ENCODE assay signal across 38 mouse cellular contexts in genomic region chr8:12613201-12613600, GRCm38 (mm10). TPM values are rescaled to one million over a fixed set of nuclear protein-coding genes. Genes with fewer than 3 reads are reported as not detected.
"Had no signal": no experiment of that assay in that cellular context is flagged by ENCODE, and none has a peak within 500 bp of the region (broad histone marks: within the 10 kb centered on the region; RNA-seq: fewer than 3 reads in every experiment).

No protein-coding gene starts in this region.

- H3K9ac ChIP-seq: heart, embryonic 13.5 days; heart, embryonic 15.5 days; hindbrain, embryonic 13.5 days; hindbrain, embryonic 15.5 days; limb, embryonic 13.5 days; limb, embryonic 15.5 days; liver, embryonic 12.5 days; liver, embryonic 14.5 days had no signal

- H3K4me3 ChIP-seq: heart, adult 2 months; heart, embryonic 13.5 days; heart, embryonic 15.5 days; hindbrain, embryonic 13.5 days; hindbrain, embryonic 15.5 days; layer of hippocampus, adult 2 months; left cerebral cortex, adult 2 months; limb, embryonic 13.5 days; limb, embryonic 15.5 days; liver, embryonic 12.5 days had no signal

- H3K4me2 ChIP-seq: heart, embryonic 11.5 days; heart, embryonic 13.5 days; heart, embryonic 15.5 days; hindbrain, embryonic 13.5 days; hindbrain, embryonic 15.5 days; limb, embryonic 13.5 days; limb, embryonic 15.5 days; liver, embryonic 12.5 days had no signal

- DNase-seq: gastrocnemius, postnatal 14 days; gastrocnemius, postnatal 36 days; heart, adult 11 months; heart, adult 2 months; heart, postnatal 14 days; heart, postnatal 36 days; kidney, adult 18-20 months; kidney, adult 8-10 months; kidney, postnatal 10 days; kidney, postnatal 25 days; kidney, postnatal 4 days; left cerebral cortex, postnatal 4 days had no signal

- H3K9me3 ChIP-seq: heart, embryonic 13.5 days; heart, embryonic 15.5 days; hindbrain, embryonic 13.5 days; hindbrain, embryonic 15.5 days; limb, embryonic 13.5 days; limb, embryonic 15.5 days; liver, embryonic 12.5 days had no signal

- ATAC-seq: hindbrain, postnatal 0 days; intestine, embryonic 16.5 days; liver, embryonic 12.5 days had no signal

- H3K4me1 ChIP-seq: heart, embryonic 15.5 days; limb, embryonic 13.5 days; liver, embryonic 12.5 days had no signal

- H3K27ac ChIP-seq: heart, adult 2 months; heart, embryonic 13.5 days; heart, embryonic 15.5 days; hindbrain, embryonic 13.5 days; hindbrain, embryonic 15.5 days; hindbrain, postnatal 0 days; layer of hippocampus, adult 2 months; left cerebral cortex, adult 2 months; limb, embryonic 13.5 days; limb, embryonic 15.5 days; liver, embryonic 12.5 days; liver, embryonic 14.5 days had no signal

- H3K27me3 ChIP-seq: heart, embryonic 13.5 days; heart, embryonic 15.5 days; hindbrain, embryonic 13.5 days; hindbrain, embryonic 15.5 days; limb, embryonic 13.5 days; limb, embryonic 15.5 days; liver, embryonic 12.5 days had no signal

RNA-seq across cellular contexts. Expression of gene Spaca7, which starts 40.4 kb away (rescaled TPM):
- total RNA-seq: gastrocnemius, adult 18-20 months; gastrocnemius, adult 8-10 months; gastrocnemius, postnatal 14 days; gastrocnemius, postnatal 36 days; heart, adult 2 months; heart, postnatal 14 days; heart, postnatal 36 days; hematopoietic stem cell, adult 5-6 weeks; hindbrain, postnatal 0 days; layer of hippocampus, adult 2 months; layer of hippocampus, postnatal 10 days; layer of hippocampus, postnatal 25 days; left cerebral cortex, adult 2 months; left cerebral cortex, postnatal 10 days; left cerebral cortex, postnatal 25 days; left cerebral cortex, postnatal 4 days; liver, adult 2 months had no signal
- polyA plus RNA-seq: gonadal fat pad, adult 2 months; heart, adult 2 months; heart, embryonic 11.5 days; heart, embryonic 13.5 days; heart, embryonic 15.5 days; heart, postnatal 0 days; hindbrain, embryonic 11.5 days; hindbrain, embryonic 13.5 days; hindbrain, embryonic 15.5 days; hindbrain, postnatal 0 days; intestine, embryonic 14.5 days; intestine, embryonic 16.5 days; limb, embryonic 11.5 days; limb, embryonic 13.5 days; limb, embryonic 15.5 days; liver, adult 2 months; liver, embryonic 12.5 days; liver, embryonic 14.5 days had no signal
